Mouse (Mus musculus): ENCODE data around the gene Gal3st3. TPM values are rescaled to one million over a fixed set of nuclear protein-coding genes. Genes with fewer than 3 reads are reported as not detected.
A peak's percentile ranks its signal among the peaks of the same experiment; 100 is the strongest.

Gene Gal3st3
- polyA plus RNA-seq, 1 experiment from 2014 or later: 3.3 TPM

GRCm38 (mm10) chr19:5295736-5296075 is 2.4 kb upstream of the Gal3st3 start:
- ATAC-seq (replicated peaks; ENCODE audit: low FRiP score, low TSS enrichment, low read depth) (peak; percentile 20; the same call in 1 of the 2 replicates), DNase-seq (ENCODE audit: low spot score) (no peak)
- Histone ChIP-seq H3K4me3 (ENCODE audit: low read depth, low read length) (peak overlapping the region; percentile 78), H3K9me3 (ENCODE audit: control insufficient read depth, low read length) (no peaks in the 10 kb centered on the region), H3K9ac (ENCODE audit: low read length) (peak overlapping the region; percentile 58), H3K27ac (ENCODE audit: low read depth) (peak overlapping the region; percentile 84), H3K4me2 (ENCODE audit: low read length) (peak overlapping the region; percentile 64), H3K27me3 (replicated peaks; ENCODE audit: control insufficient read depth, insufficient read depth, low read length) (no peaks in the 10 kb centered on the region), H3K36me3 (ENCODE audit: control insufficient read depth, insufficient read depth, low read length) (peaks cover 31% of the 10 kb centered on the region), H3K4me1 (replicated peaks; ENCODE audit: control insufficient read depth, insufficient read depth, low read length) (peaks cover 17% of the 10 kb centered on the region)
- 7% methylated on average over 13 of the region's 13 CpGs for WGBS

GRCm38 (mm10) chr19:5296630-5297029 is 1.5 kb upstream of the Gal3st3 start:
- 34% methylated on average over 5 of the region's 5 CpGs for WGBS
- ATAC-seq (replicated peaks; ENCODE audit: low FRiP score, low TSS enrichment, low read depth): no peak
- no peak for DNase-seq (ENCODE audit: low spot score)

GRCm38 (mm10) chr19:5300588-5300987 is 2.5 kb downstream of the Gal3st3 start:
- Histone ChIP-seq H3K27me3 (replicated peaks; ENCODE audit: control insufficient read depth, insufficient read depth, low read length) (no peaks in the 10 kb centered on the region), H3K9me3 (ENCODE audit: control insufficient read depth, low read length) (no peaks in the 10 kb centered on the region), H3K4me2 (ENCODE audit: low read length) (no peak overlapping the region), H3K36me3 (ENCODE audit: control insufficient read depth, insufficient read depth, low read length) (no peaks in the 10 kb centered on the region), H3K4me1 (replicated peaks; ENCODE audit: control insufficient read depth, insufficient read depth, low read length) (0 out of 2 replicates have a peak, but pooled peaks cover 8% of the 10 kb centered on the region), H3K4me3 (ENCODE audit: low read depth, low read length) (no peak overlapping the region), H3K27ac (ENCODE audit: low read depth) (no peak overlapping the region), H3K9ac (ENCODE audit: low read length) (no peak overlapping the region)
- DNase-seq (ENCODE audit: low spot score) (no peak), ATAC-seq (replicated peaks; ENCODE audit: low FRiP score, low TSS enrichment, low read depth) (no peak)
- WGBS: 76% methylated on average over 6 of the region's 6 CpGs

More at GRCm38 (mm10) chr19:5296630-5297029, 1.5 kb upstream of the Gal3st3 start:
- H3K4me2 ChIP-seq (ENCODE audit: low read length): no peak overlapping the region
- no peak overlapping the region for H3K9ac ChIP-seq (ENCODE audit: low read length)
- H3K4me1 ChIP-seq (replicated peaks; ENCODE audit: control insufficient read depth, insufficient read depth, low read length): peaks cover 17% of the 10 kb centered on the region
- no peak overlapping the region for H3K4me3 ChIP-seq (ENCODE audit: low read depth, low read length)
- H3K9me3 ChIP-seq (ENCODE audit: control insufficient read depth, low read length): no peaks in the 10 kb centered on the region
- peaks cover 24% of the 10 kb centered on the region for H3K36me3 ChIP-seq (ENCODE audit: control insufficient read depth, insufficient read depth, low read length)
- no peaks in the 10 kb centered on the region for H3K27me3 ChIP-seq (replicated peaks; ENCODE audit: control insufficient read depth, insufficient read depth, low read length)
- H3K27ac ChIP-seq (ENCODE audit: low read depth): no peak overlapping the region

DNA sequence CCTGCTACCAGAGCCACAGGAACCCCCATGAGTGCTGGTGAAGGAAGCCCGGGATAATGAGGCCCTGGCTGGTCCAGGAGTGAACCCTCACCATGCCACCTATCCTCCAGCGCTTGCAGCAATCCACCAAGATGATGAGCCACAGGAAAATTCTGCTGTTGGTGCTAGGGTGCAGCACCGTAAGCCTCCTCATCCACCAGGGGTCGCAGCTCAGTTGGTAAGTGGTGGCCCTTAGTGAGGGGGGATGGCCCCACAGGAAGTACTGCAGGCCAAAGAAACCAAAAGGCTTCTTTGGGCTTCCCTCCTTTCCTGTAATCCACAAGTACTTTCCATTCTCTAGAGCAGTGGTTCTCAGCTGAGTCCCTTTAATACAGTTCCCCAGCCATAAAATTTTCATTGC is 4.3 kb downstream of the Gal3st3 start:
- Histone ChIP-seq H3K4me1 (replicated peaks; ENCODE audit: control insufficient read depth, insufficient read depth, low read length) (no peaks in the 10 kb centered on the region), H3K4me3 (ENCODE audit: low read depth, low read length) (no peak overlapping the region), H3K4me2 (ENCODE audit: low read length) (no peak overlapping the region), H3K27ac (ENCODE audit: low read depth) (no peak overlapping the region), H3K9ac (ENCODE audit: low read length) (no peak overlapping the region), H3K36me3 (ENCODE audit: control insufficient read depth, insufficient read depth, low read length) (no peaks in the 10 kb centered on the region), H3K9me3 (ENCODE audit: control insufficient read depth, low read length) (no peaks in the 10 kb centered on the region), H3K27me3 (replicated peaks; ENCODE audit: control insufficient read depth, insufficient read depth, low read length) (0 out of 2 replicates have a peak, but pooled peaks cover 3% of the 10 kb centered on the region)
- 19% methylated on average over 4 of the region's 4 CpGs for WGBS
- DNase-seq (ENCODE audit: low spot score) (peak; percentile 69), ATAC-seq (replicated peaks; ENCODE audit: low FRiP score, low TSS enrichment, low read depth) (no peak)

DNA sequence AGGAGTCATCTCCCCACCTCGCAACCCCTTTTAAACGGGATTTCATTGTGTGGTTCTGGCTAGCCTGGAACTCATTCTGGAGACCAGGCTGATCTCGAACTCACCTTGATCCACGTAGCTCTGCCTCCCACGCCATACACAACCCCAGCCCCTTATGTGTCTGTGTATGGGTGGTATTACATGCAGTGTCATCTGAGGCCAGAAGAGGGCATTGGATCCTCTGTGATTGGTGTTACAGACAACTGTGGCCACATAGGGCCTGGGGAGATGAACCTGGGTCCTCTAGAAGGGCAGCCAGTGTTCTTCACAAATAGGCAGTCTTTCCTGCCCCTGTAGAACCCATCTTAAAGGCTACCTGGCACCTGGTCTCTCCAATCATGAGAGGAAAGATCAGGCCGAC is 8.1 kb downstream of the Gal3st3 start:
- 0 out of 2 replicates have a peak, but pooled peaks cover 3% of the 10 kb centered on the region for H3K27me3 ChIP-seq (replicated peaks; ENCODE audit: control insufficient read depth, insufficient read depth, low read length)
- 81% methylated on average over 6 of the region's 6 CpGs for WGBS
- H3K36me3 ChIP-seq (ENCODE audit: control insufficient read depth, insufficient read depth, low read length): no peaks in the 10 kb centered on the region
- ATAC-seq (replicated peaks; ENCODE audit: low FRiP score, low TSS enrichment, low read depth) (no peak), DNase-seq (ENCODE audit: low spot score) (no peak)
- H3K4me3 ChIP-seq (ENCODE audit: low read depth, low read length): no peak overlapping the region
- H3K4me1 ChIP-seq (replicated peaks; ENCODE audit: control insufficient read depth, insufficient read depth, low read length): no peaks in the 10 kb centered on the region
- H3K9ac ChIP-seq (ENCODE audit: low read length): no peak overlapping the region
- no peak overlapping the region for H3K4me2 ChIP-seq (ENCODE audit: low read length)
- no peak overlapping the region for H3K27ac ChIP-seq (ENCODE audit: low read depth)
- H3K9me3 ChIP-seq (ENCODE audit: control insufficient read depth, low read length): no peaks in the 10 kb centered on the region

GRCm38 (mm10) chr19:5306968-5307734 is 9.0 kb downstream of the Gal3st3 start:
- no peaks in the 10 kb centered on the region for H3K9me3 ChIP-seq (ENCODE audit: control insufficient read depth, low read length)
- H3K36me3 ChIP-seq (ENCODE audit: control insufficient read depth, insufficient read depth, low read length): no peaks in the 10 kb centered on the region
- H3K4me1 ChIP-seq (replicated peaks; ENCODE audit: control insufficient read depth, insufficient read depth, low read length): no peaks in the 10 kb centered on the region
- WGBS: 41% methylated on average over 98 of the region's 98 CpGs
- peak overlapping the region; percentile 18 for H3K4me3 ChIP-seq (ENCODE audit: low read depth, low read length)
- H3K27me3 ChIP-seq (replicated peaks; ENCODE audit: control insufficient read depth, insufficient read depth, low read length): 0 out of 2 replicates have a peak, but pooled peaks cover 3% of the 10 kb centered on the region
- peak overlapping the region; percentile 46 for H3K4me2 ChIP-seq (ENCODE audit: low read length)
- ATAC-seq (replicated peaks; ENCODE audit: low FRiP score, low TSS enrichment, low read depth): no peak
- no peak overlapping the region for H3K27ac ChIP-seq (ENCODE audit: low read depth)
- H3K9ac ChIP-seq (ENCODE audit: low read length): no peak overlapping the region
- DNase-seq (ENCODE audit: low spot score): peak; percentile 63

GRCm38 (mm10) chr19:5309025-5309424 is 10.9 kb downstream of the Gal3st3 start:
- no peak overlapping the region for H3K4me3 ChIP-seq (ENCODE audit: low read depth, low read length)
- 84% methylated on average over 7 of the region's 7 CpGs for WGBS
- 0 out of 2 replicates have a peak, but pooled peaks cover 3% of the 10 kb centered on the region for H3K27me3 ChIP-seq (replicated peaks; ENCODE audit: control insufficient read depth, insufficient read depth, low read length)
- H3K36me3 ChIP-seq (ENCODE audit: control insufficient read depth, insufficient read depth, low read length): no peaks in the 10 kb centered on the region
- H3K4me2 ChIP-seq (ENCODE audit: low read length): no peak overlapping the region
- no peak for DNase-seq (ENCODE audit: low spot score)
- no peaks in the 10 kb centered on the region for H3K4me1 ChIP-seq (replicated peaks; ENCODE audit: control insufficient read depth, insufficient read depth, low read length)
- H3K27ac ChIP-seq (ENCODE audit: low read depth): no peak overlapping the region
- no peak for ATAC-seq (replicated peaks; ENCODE audit: low FRiP score, low TSS enrichment, low read depth)
- no peak overlapping the region for H3K9ac ChIP-seq (ENCODE audit: low read length)
- H3K9me3 ChIP-seq (ENCODE audit: control insufficient read depth, low read length): no peaks in the 10 kb centered on the region

DNA sequence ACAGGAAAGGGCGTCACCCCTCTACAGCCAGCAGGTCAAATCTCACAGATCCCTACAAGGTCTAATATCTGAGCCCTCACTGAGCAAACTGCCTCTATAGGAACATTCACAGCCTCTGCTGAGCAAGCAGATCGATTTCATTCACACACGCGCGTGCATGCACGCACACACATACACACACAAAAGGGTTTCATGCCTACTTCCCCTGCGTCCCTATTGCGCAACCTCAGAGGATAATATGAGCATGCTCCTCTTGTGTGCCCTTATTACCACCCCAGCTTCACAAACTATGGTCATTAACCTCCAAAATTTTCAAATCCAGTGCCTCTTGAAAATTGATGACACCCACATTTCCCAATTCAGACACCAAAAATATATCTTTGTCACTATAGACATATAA is 15.1 kb downstream of the Gal3st3 start:
- Histone ChIP-seq H3K27ac (ENCODE audit: low read depth) (no peak overlapping the region), H3K4me1 (replicated peaks; ENCODE audit: control insufficient read depth, insufficient read depth, low read length) (no peaks in the 10 kb centered on the region), H3K4me2 (ENCODE audit: low read length) (no peak overlapping the region), H3K36me3 (ENCODE audit: control insufficient read depth, insufficient read depth, low read length) (no peaks in the 10 kb centered on the region), H3K4me3 (ENCODE audit: low read depth, low read length) (no peak overlapping the region), H3K9ac (ENCODE audit: low read length) (no peak overlapping the region), H3K9me3 (ENCODE audit: control insufficient read depth, low read length) (peaks cover 6% of the 10 kb centered on the region; the same call in 1 of the 2 replicates), H3K27me3 (replicated peaks; ENCODE audit: control insufficient read depth, insufficient read depth, low read length) (no peaks in the 10 kb centered on the region)
- DNase-seq (ENCODE audit: low spot score) (no peak), ATAC-seq (replicated peaks; ENCODE audit: low FRiP score, low TSS enrichment, low read depth) (no peak)
- WGBS: 91% methylated on average over 8 of the region's 8 CpGs

GRCm38 (mm10) chr19:5323801-5324200 is 25.7 kb downstream of the Gal3st3 start:
- Histone ChIP-seq H3K27ac (ENCODE audit: low read depth) (no peak overlapping the region), H3K4me2 (ENCODE audit: low read length) (no peak overlapping the region), H3K9ac (ENCODE audit: low read length) (no peak overlapping the region), H3K9me3 (ENCODE audit: control insufficient read depth, low read length) (no peaks in the 10 kb centered on the region), H3K4me1 (replicated peaks; ENCODE audit: control insufficient read depth, insufficient read depth, low read length) (no peaks in the 10 kb centered on the region), H3K27me3 (replicated peaks; ENCODE audit: control insufficient read depth, insufficient read depth, low read length) (no peaks in the 10 kb centered on the region), H3K4me3 (ENCODE audit: low read depth, low read length) (no peak overlapping the region), H3K36me3 (ENCODE audit: control insufficient read depth, insufficient read depth, low read length) (no peaks in the 10 kb centered on the region)
- DNase-seq (ENCODE audit: low spot score) (no peak), ATAC-seq (replicated peaks; ENCODE audit: low FRiP score, low TSS enrichment, low read depth) (no peak)
- 52% methylated on average over 17 of the region's 17 CpGs for WGBS
